Mouse (Mus musculus) erythroblast, embryonic 14.5 days (primary cell): Measurements from ENCODE around the gene Dhrs1. TPM values are rescaled to one million over a fixed set of nuclear protein-coding genes. Genes with fewer than 3 reads are reported as not detected.
A peak's percentile ranks its signal among the peaks of the same experiment; 100 is the strongest.

ENCODE experiments used
- H3K27me3 ChIP-seq: 2 replicates; pipeline ENCODE4 v1.6.1; 2012; ENCODE audit warnings: inconsistent platforms; ENCODE audit not compliant: control insufficient read depth
- H3K36me3 ChIP-seq: 2 replicates; pipeline ENCODE4 v1.6.1; 2012; ENCODE audit warnings: mild to moderate bottlenecking, inconsistent platforms; ENCODE audit not compliant: control insufficient read depth
- H3K4me1 ChIP-seq: 2 replicates; pipeline ENCODE4 v1.6.1; 2012; ENCODE audit warnings: inconsistent platforms; ENCODE audit not compliant: control insufficient read depth
- H3K4me3 ChIP-seq: replicated peaks from 2 replicates; pipeline ENCODE3; 2012; ENCODE audit warnings: moderate library complexity, mild to moderate bottlenecking, inconsistent platforms
- H3K9me3 ChIP-seq: 2 replicates; pipeline ENCODE4 v1.6.1; 2012; ENCODE audit warnings: low read length, inconsistent platforms, mixed read lengths; ENCODE audit not compliant: control insufficient read depth
- GATA1 ChIP-seq: IDR thresholded peaks from 2 replicates; pipeline ENCODE4 v1.6.1; 2012; ENCODE audit warnings: low read length, inconsistent platforms, mixed read lengths
- TAL1 ChIP-seq: IDR thresholded peaks from 3 replicates; pipeline ENCODE4 v1.6.1; 2012; ENCODE audit warnings: low read length, inconsistent platforms, mixed read lengths
- polyA plus RNA-seq: library from polyadenylated mRNA; stranded (reverse); fragments of >175 nt; gene quantifications from 2 replicates; pipeline ENCODE4 v1.2.3, GENCODE M21; 2012

Gene Dhrs1
- polyA plus RNA-seq, 1 experiment = not detected

DNA sequence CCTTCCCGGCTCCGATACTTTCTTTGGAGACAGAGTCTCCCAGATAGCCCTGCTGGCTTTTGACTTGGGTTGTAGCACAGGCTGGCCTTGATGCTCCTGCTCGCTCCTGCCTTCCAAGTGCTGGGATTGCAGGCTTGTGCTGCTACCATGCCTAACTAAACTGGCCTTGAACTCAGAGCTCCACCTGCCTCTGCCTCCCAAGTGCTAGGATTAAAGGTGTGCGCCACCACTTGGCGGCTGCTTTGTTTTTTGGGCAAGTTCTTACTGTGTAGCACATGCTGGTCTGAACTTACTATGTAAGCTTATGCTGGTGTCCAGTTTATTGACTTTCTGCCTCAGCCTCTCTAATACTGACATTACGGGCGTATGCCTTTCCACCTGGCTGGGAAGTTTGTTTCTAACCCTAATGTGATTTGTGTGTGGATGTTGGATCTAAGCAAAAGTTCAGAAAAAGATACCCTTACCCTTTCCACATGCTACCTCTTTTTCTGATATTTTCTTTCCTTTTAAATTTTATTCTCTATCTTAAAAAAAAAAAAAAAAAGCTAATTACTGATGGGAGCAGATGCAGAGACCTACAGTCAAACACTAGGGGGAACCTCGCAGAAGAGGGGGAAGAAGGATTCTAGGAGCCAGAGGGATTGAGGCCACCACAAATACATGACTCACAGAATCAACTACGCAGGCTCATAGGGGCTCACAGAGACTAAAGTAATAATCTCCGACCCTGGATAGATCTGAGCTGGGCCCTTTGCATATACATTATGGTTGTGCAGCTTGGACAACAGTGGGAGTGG, 1.8 kb upstream of the Dhrs1 start:
- peaks cover 52% of the 10 kb centered on the region for H3K36me3 ChIP-seq
- H3K4me1 ChIP-seq = peaks cover 45% of the 10 kb centered on the region
- no peak for TF ChIP-seq GATA1
- no peak for TF ChIP-seq TAL1
- no peaks in the 10 kb centered on the region for H3K9me3 ChIP-seq
- H3K4me3 ChIP-seq = peak overlapping the region; percentile 91
- H3K27me3 ChIP-seq = no peaks in the 10 kb centered on the region

DNA sequence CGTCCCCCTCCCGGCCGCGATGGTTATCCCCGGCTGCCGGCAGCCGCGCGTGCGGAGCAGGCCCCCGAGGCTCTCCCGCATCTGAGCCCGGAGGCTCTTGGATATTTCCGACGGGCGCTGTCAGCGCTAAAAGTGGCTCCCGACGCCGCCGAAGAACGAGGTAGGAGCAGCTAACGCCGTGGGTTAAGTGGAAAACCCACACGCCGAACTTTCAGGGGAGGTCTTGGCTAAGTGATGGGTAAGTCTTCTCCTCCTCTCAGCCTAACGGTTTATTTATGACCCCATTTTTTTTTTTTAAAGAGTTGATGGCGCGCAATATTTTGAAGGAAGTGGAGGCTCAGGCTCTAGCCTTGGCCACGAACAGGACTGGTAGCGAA, 359 bp upstream of the Dhrs1 start:
- Histone ChIP-seq H3K4me3 (peak overlapping the region; percentile 91), H3K4me1 (peaks cover 45% of the 10 kb centered on the region), H3K9me3 (no peaks in the 10 kb centered on the region), H3K36me3 (peaks cover 41% of the 10 kb centered on the region), H3K27me3 (no peaks in the 10 kb centered on the region)
- TF ChIP-seq GATA1 (no peak), TAL1 (no peak)

DNA sequence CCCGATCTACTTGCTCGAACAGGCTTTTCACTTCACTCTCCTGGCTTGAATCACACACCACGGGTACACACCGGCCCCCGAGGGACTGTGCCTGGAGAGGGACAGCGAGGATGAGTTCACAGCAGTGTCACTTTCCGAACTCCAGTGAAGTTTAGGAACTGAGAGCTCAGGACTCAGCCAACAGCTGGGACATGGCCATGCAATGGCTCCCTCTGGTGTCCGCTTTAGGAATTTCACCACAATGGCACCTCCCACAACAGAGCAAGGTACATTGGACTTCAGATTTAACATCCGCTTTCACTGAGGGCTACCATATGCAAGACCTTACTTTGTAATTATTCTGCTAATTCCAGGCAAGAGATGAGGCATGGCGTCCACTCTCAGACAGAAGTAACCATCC, 1.8 kb downstream of the Dhrs1 start:
- Histone ChIP-seq H3K4me3 (no peak overlapping the region), H3K4me1 (peaks cover 45% of the 10 kb centered on the region), H3K27me3 (no peaks in the 10 kb centered on the region), H3K36me3 (peaks cover 36% of the 10 kb centered on the region), H3K9me3 (no peaks in the 10 kb centered on the region)
- TF ChIP-seq GATA1 (no peak), TAL1 (no peak)

DNA sequence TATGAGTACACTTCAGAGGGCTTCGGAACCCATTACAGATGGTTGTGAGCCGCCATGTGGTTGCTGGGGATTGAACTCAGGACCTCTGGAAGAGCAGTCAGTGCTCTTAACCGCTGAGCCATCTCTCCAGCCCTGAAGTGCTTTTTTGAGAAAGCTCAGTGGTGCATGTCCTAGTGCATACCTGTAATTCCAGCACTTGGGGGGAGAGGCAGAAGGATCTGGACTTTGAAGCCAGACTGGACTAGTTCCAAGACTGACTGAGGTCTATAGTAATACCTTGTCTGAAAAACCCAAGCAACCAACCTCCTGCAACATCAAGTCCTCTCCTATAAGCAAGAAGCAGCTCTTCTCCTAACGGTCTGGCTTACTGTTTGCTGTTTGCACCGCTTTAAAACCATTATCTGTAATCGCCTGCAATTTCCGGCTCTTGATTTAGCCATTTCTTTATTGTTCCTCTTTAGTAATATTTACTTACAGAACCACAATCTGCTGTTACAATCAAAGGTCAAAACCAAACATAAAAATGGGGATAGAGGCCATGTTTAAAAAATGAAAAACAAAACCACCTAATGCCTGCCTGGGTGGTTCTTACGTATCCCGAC, 8.3 kb downstream of the Dhrs1 start:
- no peaks in the 10 kb centered on the region for H3K4me1 ChIP-seq
- H3K27me3 ChIP-seq = peaks cover 7% of the 10 kb centered on the region
- peaks cover 22% of the 10 kb centered on the region for H3K36me3 ChIP-seq
- H3K9me3 ChIP-seq = no peaks in the 10 kb centered on the region
- no peak overlapping the region for H3K4me3 ChIP-seq
- TF ChIP-seq TAL1 = no peak
- no peak for TF ChIP-seq GATA1

DNA sequence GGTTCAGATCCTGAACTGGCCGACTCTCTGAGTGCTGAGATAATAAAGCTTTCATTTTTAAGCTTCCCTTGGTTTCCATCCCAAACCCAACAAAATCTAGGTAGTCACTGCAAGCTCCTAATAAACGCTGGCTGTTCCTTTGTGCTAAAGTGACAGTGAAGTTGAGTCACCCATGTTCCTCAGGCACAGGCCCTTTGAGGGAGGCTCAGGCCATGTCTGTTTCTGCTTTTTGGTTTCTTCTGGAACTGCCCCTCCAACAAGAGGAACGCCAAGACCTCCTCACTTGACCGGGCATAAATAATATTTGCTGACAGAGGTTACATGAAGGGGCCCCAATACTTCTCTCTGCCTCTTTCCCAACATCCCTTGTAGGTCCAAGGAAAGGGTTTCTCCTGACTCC, 9.7 kb downstream of the Dhrs1 start:
- Histone ChIP-seq H3K4me3 (no peak overlapping the region), H3K27me3 (peaks cover 7% of the 10 kb centered on the region), H3K36me3 (peaks cover 18% of the 10 kb centered on the region), H3K4me1 (peaks cover 2% of the 10 kb centered on the region; the same call in 1 of the 2 replicates), H3K9me3 (no peaks in the 10 kb centered on the region)
- TF ChIP-seq TAL1 (no peak), GATA1 (no peak)

DNA sequence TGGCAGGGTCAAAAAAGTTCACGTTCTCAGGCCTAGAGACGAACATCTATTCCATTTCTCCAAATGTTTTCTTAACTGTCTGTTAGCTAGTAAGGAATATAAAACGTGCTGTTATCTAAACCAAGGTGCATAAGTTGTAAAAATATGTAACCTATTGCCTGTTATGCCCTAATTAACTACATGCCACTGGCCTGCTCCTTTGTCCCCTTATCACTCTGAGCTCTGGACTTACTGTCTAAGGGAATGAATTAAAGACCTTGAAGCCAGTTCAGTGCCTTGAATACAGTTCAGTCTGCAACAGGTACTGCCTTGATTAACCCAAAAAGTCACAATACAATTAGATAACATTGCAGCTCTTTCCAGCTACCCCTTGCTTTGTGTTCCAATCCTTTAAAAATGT, 10.2 kb downstream of the Dhrs1 start:
- Histone ChIP-seq H3K36me3 (peaks cover 14% of the 10 kb centered on the region), H3K4me3 (no peak overlapping the region), H3K4me1 (peaks cover 3% of the 10 kb centered on the region; the same call in 1 of the 2 replicates), H3K9me3 (no peaks in the 10 kb centered on the region), H3K27me3 (peaks cover 7% of the 10 kb centered on the region)
- TF ChIP-seq TAL1 (no peak), GATA1 (no peak)

DNA sequence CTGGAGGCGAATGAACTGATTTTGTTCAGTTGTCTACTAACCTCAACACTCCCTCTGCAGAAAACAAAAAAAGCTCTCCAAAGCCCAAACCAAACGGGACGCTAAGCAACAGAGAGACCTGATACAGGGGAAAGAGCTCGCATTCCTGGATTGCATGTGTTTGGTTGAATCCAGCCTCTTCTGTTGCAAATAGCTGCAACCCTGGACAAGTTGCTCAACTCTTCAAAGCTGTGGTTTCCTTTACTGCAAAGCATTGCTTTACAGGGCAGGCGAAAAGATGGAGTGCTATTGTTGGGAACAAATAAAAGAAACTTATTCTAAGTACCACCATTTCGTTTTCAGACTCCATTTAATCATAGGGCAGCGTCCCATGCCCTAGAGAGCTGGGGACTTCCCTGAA, 10.6 kb downstream of the Dhrs1 start:
- no peak for TF ChIP-seq TAL1
- no peak for TF ChIP-seq GATA1

DNA sequence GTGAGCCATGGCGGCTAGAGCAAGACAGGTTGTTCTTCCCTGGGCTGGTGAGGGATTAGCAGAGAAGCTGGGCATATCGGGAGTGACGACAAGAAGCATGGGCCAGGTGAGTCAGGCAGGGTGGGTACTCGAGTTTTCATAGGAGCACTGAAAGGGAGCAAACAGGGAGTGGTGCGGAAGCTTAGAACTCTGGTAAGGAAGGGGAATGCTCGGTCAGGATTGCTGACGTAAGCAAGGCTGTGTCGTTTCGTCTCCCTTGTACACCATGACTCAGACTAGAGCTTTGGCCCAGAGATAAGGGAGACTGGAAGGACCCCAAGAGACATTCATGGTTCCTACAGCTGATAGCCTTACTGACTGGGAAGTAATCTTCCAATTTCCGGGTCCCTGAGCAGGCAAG, 11.6 kb downstream of the Dhrs1 start:
- Histone ChIP-seq H3K27me3 (peaks cover 7% of the 10 kb centered on the region), H3K4me1 (peaks cover 3% of the 10 kb centered on the region; the same call in 1 of the 2 replicates), H3K4me3 (no peak overlapping the region), H3K9me3 (no peaks in the 10 kb centered on the region), H3K36me3 (peaks cover 3% of the 10 kb centered on the region)
- TF ChIP-seq TAL1 (no peak), GATA1 (no peak)

More for the DNA sequence above, 10.6 kb downstream of the Dhrs1 start:
- H3K9me3 ChIP-seq = no peaks in the 10 kb centered on the region
- no peak overlapping the region for H3K4me3 ChIP-seq
- H3K27me3 ChIP-seq = peaks cover 7% of the 10 kb centered on the region
- peaks cover 9% of the 10 kb centered on the region for H3K36me3 ChIP-seq
- peaks cover 3% of the 10 kb centered on the region; the same call in 1 of the 2 replicates for H3K4me1 ChIP-seq

DNA sequence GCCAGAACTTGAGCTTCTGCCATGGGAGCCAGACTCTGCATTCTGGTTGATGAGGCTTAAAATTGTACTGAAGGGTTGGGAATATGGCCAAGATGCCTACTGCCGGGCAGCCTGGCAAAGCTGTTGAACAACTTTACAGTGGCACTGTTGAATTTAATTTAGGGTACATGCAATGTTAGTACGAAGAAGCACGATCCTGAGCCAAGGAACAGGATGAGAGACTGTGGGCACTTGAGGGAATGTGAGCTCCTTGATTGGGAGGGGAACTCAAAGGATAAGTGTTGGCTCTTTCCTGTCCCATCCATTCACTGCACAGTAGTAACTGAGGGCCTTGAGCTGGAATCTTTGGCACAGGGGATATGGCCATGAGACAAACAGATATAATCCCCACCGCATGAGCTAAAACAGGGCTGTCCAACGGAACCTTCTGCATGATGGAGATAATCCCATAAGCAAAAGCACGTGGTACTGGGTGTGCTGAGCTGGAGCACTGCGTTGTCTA, 14.9 kb downstream of the Dhrs1 start:
- no peak overlapping the region for H3K4me3 ChIP-seq
- peaks cover 9% of the 10 kb centered on the region for H3K27me3 ChIP-seq
- no peak for TF ChIP-seq GATA1
- no peak for TF ChIP-seq TAL1
- H3K9me3 ChIP-seq = no peaks in the 10 kb centered on the region
- H3K4me1 ChIP-seq = peaks cover 3% of the 10 kb centered on the region; the same call in 1 of the 2 replicates
- H3K36me3 ChIP-seq = no peaks in the 10 kb centered on the region
